Mouse (Mus musculus): ENCODE data around the gene Mepe. TPM values are rescaled to one million over a fixed set of nuclear protein-coding genes. Genes with fewer than 3 reads are reported as not detected.

Mepe gene
- polyA plus RNA-seq (2015; fragmentation: Nextera tagmentation; extraction: Ambion mirVana) = not detected in 2 replicates

DNA sequence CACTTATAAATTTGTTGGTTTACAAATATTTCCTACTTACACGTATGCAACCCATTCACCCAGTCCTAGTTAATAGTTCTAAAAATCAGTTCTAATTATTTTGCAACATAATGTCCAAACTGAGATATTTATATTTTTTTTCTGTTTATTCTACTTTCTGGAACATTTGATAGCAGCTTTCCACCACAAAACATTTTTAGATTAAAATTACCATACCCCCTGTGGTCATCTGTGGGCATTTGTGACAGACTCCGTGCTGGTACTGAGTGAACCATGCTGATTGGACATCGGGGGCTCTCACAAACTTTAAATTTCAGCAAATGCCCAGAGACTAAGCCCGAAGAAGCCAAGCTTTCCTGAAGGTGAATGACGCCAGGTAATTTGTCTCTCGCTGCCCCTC, at the start of gene Mepe:
TSS of gene Mepe (plus strand) at position 301 of the 400 bp plus-strand sequence.

DNA sequence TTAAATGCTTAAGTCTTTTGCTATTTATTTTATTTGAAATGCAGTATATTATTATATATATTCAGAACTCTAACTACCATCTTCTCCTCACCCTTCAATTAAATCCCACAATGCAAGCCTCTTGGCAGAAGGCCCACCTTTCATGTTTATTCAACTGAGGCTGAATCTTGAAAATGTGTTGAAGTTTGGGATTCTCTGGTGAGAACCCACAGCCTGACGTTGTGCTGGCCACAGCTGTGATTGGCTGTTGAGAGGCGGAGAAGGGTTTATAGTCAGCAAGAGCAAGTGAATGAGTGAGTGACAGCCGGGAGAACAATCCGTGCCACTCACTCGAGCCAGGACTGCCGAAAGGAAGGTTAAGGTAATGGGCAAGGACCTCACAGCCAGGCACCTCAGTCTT, 26.1 kb upstream of the Mepe start, which contains the start of gene Ibsp:
TSS of gene Ibsp (plus strand) at position 178 of the 400 bp plus-strand sequence.

Small RNA genes within 50 kb of the gene (microRNA-seq; reads per million reads assigned to microRNA genes)
- gene Gm23616 = 0 reads per million in 2 experiments

Other genes with a start within 250 kb of the Mepe start
- gene Gm17660, start 247.7 kb upstream of the Mepe start, polyA plus RNA-seq (2015; fragmentation: Nextera tagmentation; extraction: Ambion mirVana) = not detected in 2 replicates
- 140 and 141 TPM in 2 replicates for gene Sparcl1, start 211.6 kb upstream of the Mepe start, polyA plus RNA-seq (2015; fragmentation: Nextera tagmentation; extraction: Ambion mirVana)
- not detected in 2 replicates for gene Dspp, start 154.6 kb upstream of the Mepe start, polyA plus RNA-seq (2015; fragmentation: Nextera tagmentation; extraction: Ambion mirVana)
- gene Dmp1, start 122.7 kb upstream of the Mepe start, polyA plus RNA-seq (2015; fragmentation: Nextera tagmentation; extraction: Ambion mirVana) = 0.74 and 0.99 TPM in 2 replicates
- gene Ibsp, start 26.2 kb upstream of the Mepe start, polyA plus RNA-seq (2015; fragmentation: Nextera tagmentation; extraction: Ambion mirVana) = 0.42 and 6.6 TPM in 2 replicates
- gene Spp1, start 109.8 kb downstream of the Mepe start, polyA plus RNA-seq (2015; fragmentation: Nextera tagmentation; extraction: Ambion mirVana) = 3.2 and 10.0 TPM in 2 replicates
- 7.2 and 7.5 TPM in 2 replicates for gene Pkd2, start 134.1 kb downstream of the Mepe start, polyA plus RNA-seq (2015; fragmentation: Nextera tagmentation; extraction: Ambion mirVana)
- 5.2 and 6.0 TPM in 2 replicates for gene BC005561, start 183.0 kb downstream of the Mepe start, polyA plus RNA-seq (2015; fragmentation: Nextera tagmentation; extraction: Ambion mirVana)

All from skeletal muscle tissue, postnatal 0 days (tissue).